Mouse (Mus musculus) heart, embryonic 13.5 days (tissue): ENCODE measurements around the gene Secisbp2. TPM values are rescaled to one million over a fixed set of nuclear protein-coding genes. Genes with fewer than 3 reads are reported as not detected.

Source experiments
- ATAC-seq: fragments of 200-750 bp; cut with Nextera tagmentation; 2 replicates; pipeline ENCODE4 v1.8.0; 2017; ENCODE audit warnings: moderate TSS enrichment; ENCODE audit not compliant: insufficient number of reproducible peaks, low FRiP score, low TSS enrichment; ENCODE audit errors: extremely low read depth
- H3K27ac ChIP-seq: fragments of 300-500 bp; sonication (generic); replicated peaks from 2 replicates; pipeline ENCODE4 v1.5.1; 2015; ENCODE audit warnings: moderate library complexity, mild to moderate bottlenecking, inconsistent platforms
- H3K27me3 ChIP-seq: fragments of 300-500 bp; sonication (generic); replicated peaks from 2 replicates; pipeline ENCODE4 v1.6.1; 2015; ENCODE audit warnings: mild to moderate bottlenecking, inconsistent platforms
- H3K36me3 ChIP-seq: fragments of 300-500 bp; sonication (generic); 2 replicates; pipeline ENCODE4 v1.6.1; 2015; ENCODE audit warnings: mild to moderate bottlenecking, inconsistent platforms
- H3K4me1 ChIP-seq: fragments of 300-500 bp; sonication (generic); 2 replicates; pipeline ENCODE4 v1.6.1; 2015; ENCODE audit warnings: inconsistent platforms
- H3K4me2 ChIP-seq: fragments of 300-500 bp; sonication (generic); 2 replicates; pipeline ENCODE4 v1.6.1; 2015; ENCODE audit warnings: inconsistent platforms, mild to moderate bottlenecking, moderate library complexity
- H3K4me3 ChIP-seq: fragments of 300-500 bp; sonication (generic); 2 replicates; pipeline ENCODE4 v1.5.1; 2015; ENCODE audit warnings: moderate library complexity, mild to moderate bottlenecking, inconsistent platforms
- H3K9ac ChIP-seq: fragments of 300-500 bp; sonication (generic); 2 replicates; pipeline ENCODE4 v1.6.1; 2015; ENCODE audit warnings: inconsistent platforms, mild to moderate bottlenecking, moderate library complexity
- H3K9me3 ChIP-seq: fragments of 300-500 bp; sonication (generic); 2 replicates; pipeline ENCODE4 v1.6.1; 2016; ENCODE audit warnings: inconsistent platforms
- WGBS: fragments of 180-500 bp; shearing (Covaris S2); methylation state at CpG from one replicate; pipeline ENCODE4 v1.1.7; 2015; ENCODE audit warnings: mixed read lengths; 5-methylcytosine and 5-hydroxymethylcytosine counted together
- polyA plus RNA-seq: library from polyadenylated mRNA; unstranded; fragments of >200 nt; fragmentation: Nextera tagmentation; extraction: Ambion mirVana; gene quantifications from 2 replicates; pipeline ENCODE4 v1.2.1, GENCODE M21; 2015

Gene Secisbp2
- polyA plus RNA-seq, 1 experiment from 2014 or later: 24.7 TPM

- H3K9ac ChIP-seq: no peak overlapping the region
- H3K27me3 ChIP-seq: no peaks in the 10 kb centered on the region
- no peaks in the 10 kb centered on the region for H3K4me1 ChIP-seq
- WGBS: 80% methylated on average over 5 of the region's 5 CpGs
- H3K36me3 ChIP-seq: peaks cover 27% of the 10 kb centered on the region
- no peak overlapping the region for H3K27ac ChIP-seq
- no peak overlapping the region for H3K4me3 ChIP-seq
- no peak overlapping the region for H3K4me2 ChIP-seq
- no peaks in the 10 kb centered on the region for H3K9me3 ChIP-seq
- no peak for ATAC-seq
These were observed 71.6 kb downstream of the Secisbp2 start for GRCm38 (mm10) chr13:51723114-51723513.

GRCm38 (mm10) chr13:51724566-51724965, 73.1 kb downstream of the Secisbp2 start:
- WGBS: 64% methylated on average over 6 of the region's 6 CpGs
- H3K4me1 ChIP-seq: peaks cover 14% of the 10 kb centered on the region
- no peak for ATAC-seq
- H3K9me3 ChIP-seq: no peaks in the 10 kb centered on the region
- H3K36me3 ChIP-seq: peaks cover 15% of the 10 kb centered on the region
- H3K9ac ChIP-seq: no peak overlapping the region
- no peaks in the 10 kb centered on the region for H3K27me3 ChIP-seq
- no peak overlapping the region for H3K4me3 ChIP-seq
- H3K4me2 ChIP-seq: no peak overlapping the region
- H3K27ac ChIP-seq: no peak overlapping the region

GRCm38 (mm10) chr13:51725446-51725845, 73.9 kb downstream of the Secisbp2 start:
- Histone ChIP-seq H3K27ac (no peak overlapping the region), H3K27me3 (no peaks in the 10 kb centered on the region), H3K9ac (no peak overlapping the region), H3K4me3 (no peak overlapping the region), H3K36me3 (peaks cover 11% of the 10 kb centered on the region), H3K9me3 (no peaks in the 10 kb centered on the region), H3K4me1 (peaks cover 22% of the 10 kb centered on the region), H3K4me2 (no peak overlapping the region)
- 88% methylated on average over 7 of the region's 7 CpGs for WGBS
- no peak for ATAC-seq

GRCm38 (mm10) chr13:51725926-51726574, 74.6 kb downstream of the Secisbp2 start:
- Histone ChIP-seq H3K9me3 (no peaks in the 10 kb centered on the region), H3K9ac (no peak overlapping the region), H3K36me3 (peaks cover 8% of the 10 kb centered on the region), H3K27me3 (no peaks in the 10 kb centered on the region), H3K4me2 (no peak overlapping the region), H3K27ac (no peak overlapping the region), H3K4me1 (peaks cover 25% of the 10 kb centered on the region), H3K4me3 (no peak overlapping the region)
- ATAC-seq: no peak
- WGBS: 77% methylated on average over 8 of the region's 8 CpGs

- H3K4me3 ChIP-seq: no peak overlapping the region
- H3K4me2 ChIP-seq: no peak overlapping the region
- no peaks in the 10 kb centered on the region for H3K9me3 ChIP-seq
- H3K9ac ChIP-seq: no peak overlapping the region
- peaks cover 25% of the 10 kb centered on the region for H3K4me1 ChIP-seq
- H3K27ac ChIP-seq: no peak overlapping the region
- WGBS: 62% methylated on average over 6 of the region's 7 CpGs
- H3K36me3 ChIP-seq: peaks cover 5% of the 10 kb centered on the region; the same call in 1 of the 2 replicates
- no peaks in the 10 kb centered on the region for H3K27me3 ChIP-seq
- ATAC-seq: no peak
These were observed 75.9 kb downstream of the Secisbp2 start for GRCm38 (mm10) chr13:51727364-51727763.

- H3K36me3 ChIP-seq: no peaks in the 10 kb centered on the region
- peaks cover 25% of the 10 kb centered on the region for H3K4me1 ChIP-seq
- no peaks in the 10 kb centered on the region for H3K27me3 ChIP-seq
- H3K9me3 ChIP-seq: no peaks in the 10 kb centered on the region
- H3K27ac ChIP-seq: peak overlapping the region; percentile 42; the same call in 1 of the 2 replicates
- no peak overlapping the region for H3K4me3 ChIP-seq
- H3K4me2 ChIP-seq: no peak overlapping the region
- H3K9ac ChIP-seq: peak overlapping the region; percentile 54
- 14% methylated on average over 4 of the region's 4 CpGs for WGBS
- ATAC-seq: no peak
These were observed 78.4 kb downstream of the Secisbp2 start for GRCm38 (mm10) chr13:51729887-51730361.

- H3K9me3 ChIP-seq: no peaks in the 10 kb centered on the region
- 86% methylated on average over 7 of the region's 7 CpGs for WGBS
- no peaks in the 10 kb centered on the region for H3K27me3 ChIP-seq
- no peak overlapping the region for H3K27ac ChIP-seq
- H3K9ac ChIP-seq: no peak overlapping the region
- peaks cover 36% of the 10 kb centered on the region for H3K4me1 ChIP-seq
- no peak overlapping the region for H3K4me2 ChIP-seq
- no peak for ATAC-seq
- no peak overlapping the region for H3K4me3 ChIP-seq
- H3K36me3 ChIP-seq: no peaks in the 10 kb centered on the region
These were observed 80.0 kb downstream of the Secisbp2 start for GRCm38 (mm10) chr13:51731474-51731873.

GRCm38 (mm10) chr13:51732097-51732664, 80.7 kb downstream of the Secisbp2 start:
- Histone ChIP-seq H3K27me3 (no peaks in the 10 kb centered on the region), H3K9me3 (no peaks in the 10 kb centered on the region), H3K4me1 (peaks cover 43% of the 10 kb centered on the region), H3K36me3 (no peaks in the 10 kb centered on the region), H3K4me3 (no peak overlapping the region), H3K4me2 (no peak overlapping the region), H3K9ac (no peak overlapping the region), H3K27ac (no peak overlapping the region)
- ATAC-seq: no peak
- WGBS: 80% methylated on average over 14 of the region's 14 CpGs

Other genes with a start within 250 kb of the Secisbp2 start
- 19.3 and 24.0 TPM in 2 replicates for gene S1pr3, start 243.1 kb upstream of the Secisbp2 start, polyA plus RNA-seq
- gene Shc3, start 82.3 kb upstream of the Secisbp2 start, polyA plus RNA-seq: 0.13 and 0.15 TPM in 2 replicates
- 272 and 303 TPM in 2 replicates for gene Cks2, start 6.5 kb upstream of the Secisbp2 start, polyA plus RNA-seq
- gene Sema4d, start 142.1 kb downstream of the Secisbp2 start, polyA plus RNA-seq: 13.0 and 13.9 TPM in 2 replicates
- gene Gadd45g, start 195.0 kb downstream of the Secisbp2 start, polyA plus RNA-seq: 51.2 and 51.8 TPM in 2 replicates